Mouse (Mus musculus) forebrain, embryonic 11.5 days (tissue): ENCODE measurements around the gene Smok3c. TPM values are rescaled to one million over a fixed set of nuclear protein-coding genes. Genes with fewer than 3 reads are reported as not detected.

Experiments
- ATAC-seq: fragments of 200-750 bp; cut with Nextera tagmentation; replicated peaks from 2 replicates; pipeline ENCODE4 v1.8.0; 2017; ENCODE audit warnings: moderate TSS enrichment; ENCODE audit not compliant: low FRiP score
- DNase-seq: peaks from one replicate; pipeline ENCODE4 v3.0.0-alpha.2; 2017; ENCODE audit warnings: low spot score
- H3K27ac ChIP-seq: fragments of 300-500 bp; sonication (generic); 2 replicates; pipeline ENCODE4 v1.5.1; 2014; ENCODE audit warnings: low read depth, low read length
- H3K27me3 ChIP-seq: fragments of 300-500 bp; sonication (generic); 2 replicates; pipeline ENCODE4 v1.6.1; 2014; ENCODE audit warnings: mild to moderate bottlenecking, low read length, mixed read lengths; ENCODE audit not compliant: control insufficient read depth, insufficient read depth
- H3K36me3 ChIP-seq: fragments of 300-500 bp; sonication (generic); 2 replicates; pipeline ENCODE4 v1.6.1; 2014; ENCODE audit warnings: mild to moderate bottlenecking, low read length, moderate library complexity, mixed read lengths; ENCODE audit not compliant: control insufficient read depth, insufficient read depth
- H3K4me1 ChIP-seq: fragments of 300-500 bp; sonication (generic); replicated peaks from 2 replicates; pipeline ENCODE4 v1.6.1; 2014; ENCODE audit warnings: low read length, mixed read lengths; ENCODE audit not compliant: control insufficient read depth, insufficient read depth
- H3K4me2 ChIP-seq: fragments of 300-500 bp; sonication (generic); 2 replicates; pipeline ENCODE4 v1.6.1; 2014; ENCODE audit warnings: low read depth, mild to moderate bottlenecking, low read length, moderate library complexity, mixed read lengths; ENCODE audit not compliant: severe bottlenecking
- H3K4me3 ChIP-seq: fragments of 300-500 bp; sonication (generic); 2 replicates; pipeline ENCODE4 v1.5.1; 2014; ENCODE audit warnings: low read depth, low read length
- H3K9ac ChIP-seq: fragments of 300-500 bp; sonication (generic); 2 replicates; pipeline ENCODE4 v1.6.1; 2014; ENCODE audit warnings: low read length
- H3K9me3 ChIP-seq: fragments of 300-500 bp; sonication (generic); 2 replicates; pipeline ENCODE4 v1.6.1; 2016; ENCODE audit warnings: low read length, mixed read lengths; ENCODE audit not compliant: control insufficient read depth
- WGBS: fragments of 180-500 bp; shearing (Covaris S2); extraction: QIAGEN DNeasy Blood & Tissue Kit; methylation state at CpG from one replicate; pipeline ENCODE4 v1.1.7; 2014; 5-methylcytosine and 5-hydroxymethylcytosine counted together
- polyA plus RNA-seq: library from polyadenylated mRNA; unstranded; fragments of >200 nt; fragmentation: Nextera tagmentation; extraction: Ambion mirVana; gene quantifications from 2 replicates; pipeline ENCODE4 v1.2.1, GENCODE M21; 2014

Smok3c gene
- polyA plus RNA-seq, 1 experiment from 2014 or later: not detected

GRCm38 (mm10) chr5:138076148-138076547 is 23.2 kb downstream of the Smok3c start:
- H3K4me2 ChIP-seq: no peak overlapping the region
- H3K9me3 ChIP-seq: no peaks in the 10 kb centered on the region
- no peak overlapping the region for H3K27ac ChIP-seq
- no peak for ATAC-seq
- DNase-seq: no peak
- H3K4me3 ChIP-seq: no peak overlapping the region
- H3K9ac ChIP-seq: no peak overlapping the region
- H3K4me1 ChIP-seq: no peaks in the 10 kb centered on the region
- H3K27me3 ChIP-seq: no peaks in the 10 kb centered on the region
- WGBS: 50% methylated on average over 2 of the region's 2 CpGs
- H3K36me3 ChIP-seq: no peaks in the 10 kb centered on the region

GRCm38 (mm10) chr5:138080456-138080855 is 27.5 kb downstream of the Smok3c start:
- WGBS: 88% methylated on average over 5 of the region's 5 CpGs
- no peak overlapping the region for H3K9ac ChIP-seq
- no peaks in the 10 kb centered on the region for H3K36me3 ChIP-seq
- ATAC-seq: no peak
- H3K27me3 ChIP-seq: no peaks in the 10 kb centered on the region
- no peak overlapping the region for H3K4me3 ChIP-seq
- H3K9me3 ChIP-seq: no peaks in the 10 kb centered on the region
- no peak for DNase-seq
- no peak overlapping the region for H3K4me2 ChIP-seq
- H3K4me1 ChIP-seq: no peaks in the 10 kb centered on the region
- H3K27ac ChIP-seq: no peak overlapping the region

- no peaks in the 10 kb centered on the region for H3K9me3 ChIP-seq
- 86% methylated on average over 9 of the region's 9 CpGs for WGBS
- H3K36me3 ChIP-seq: no peaks in the 10 kb centered on the region
- H3K27me3 ChIP-seq: no peaks in the 10 kb centered on the region
- DNase-seq (no peak), ATAC-seq (no peak)
- H3K27ac ChIP-seq: no peak overlapping the region
- no peak overlapping the region for H3K9ac ChIP-seq
- no peak overlapping the region for H3K4me2 ChIP-seq
- peaks cover 2% of the 10 kb centered on the region; the same call in 1 of the 2 replicates for H3K4me1 ChIP-seq
- H3K4me3 ChIP-seq: no peak overlapping the region
Measured at GRCm38 (mm10) chr5:138081446-138081845, 28.5 kb downstream of the Smok3c start.

- Histone ChIP-seq H3K36me3 (no peaks in the 10 kb centered on the region; the same call in 1 of the 2 replicates), H3K4me1 (peaks cover 4% of the 10 kb centered on the region; the same call in 1 of the 2 replicates), H3K27ac (no peak overlapping the region), H3K27me3 (no peaks in the 10 kb centered on the region), H3K4me3 (no peak overlapping the region), H3K9ac (no peak overlapping the region), H3K4me2 (no peak overlapping the region), H3K9me3 (no peaks in the 10 kb centered on the region)
- DNase-seq (no peak), ATAC-seq (no peak)
- 71% methylated on average over 2 of the region's 2 CpGs for WGBS
Measured at GRCm38 (mm10) chr5:138083318-138083900, 30.4 kb downstream of the Smok3c start.

- no peak for ATAC-seq
- 89% methylated on average over 2 of the region's 2 CpGs for WGBS
Measured at GRCm38 (mm10) chr5:138083936-138084335, 30.9 kb downstream of the Smok3c start.

GRCm38 (mm10) chr5:138084507-138084906 is 31.5 kb downstream of the Smok3c start:
- H3K27ac ChIP-seq: no peak overlapping the region
- H3K4me3 ChIP-seq: peak overlapping the region; percentile 94
- no peaks in the 10 kb centered on the region; the same call in 1 of the 2 replicates for H3K36me3 ChIP-seq
- peak overlapping the region; percentile 99 for H3K9ac ChIP-seq
- DNase-seq (no peak), ATAC-seq (peak; percentile 25; the same call in 1 of the 2 replicates)
- H3K27me3 ChIP-seq: no peaks in the 10 kb centered on the region
- peaks cover 4% of the 10 kb centered on the region; the same call in 1 of the 2 replicates for H3K4me1 ChIP-seq
- no peaks in the 10 kb centered on the region for H3K9me3 ChIP-seq
- 70% methylated on average over 2 of the region's 2 CpGs for WGBS
- peak overlapping the region; percentile 24; the same call in 1 of the 2 replicates for H3K4me2 ChIP-seq

More at GRCm38 (mm10) chr5:138083936-138084335, 30.9 kb downstream of the Smok3c start:
- Histone ChIP-seq H3K4me3 (no peak overlapping the region), H3K36me3 (no peaks in the 10 kb centered on the region; the same call in 1 of the 2 replicates), H3K4me2 (no peak overlapping the region), H3K4me1 (peaks cover 4% of the 10 kb centered on the region; the same call in 1 of the 2 replicates), H3K9me3 (no peaks in the 10 kb centered on the region), H3K27me3 (no peaks in the 10 kb centered on the region), H3K27ac (no peak overlapping the region), H3K9ac (no peak overlapping the region)
- DNase-seq: no peak

- under 1% methylated on average over 27 of the region's 27 CpGs for WGBS
- ATAC-seq: peak; percentile 94
- no peaks in the 10 kb centered on the region; the same call in 1 of the 2 replicates for H3K36me3 ChIP-seq
- H3K9me3 ChIP-seq: no peaks in the 10 kb centered on the region
- peaks cover 4% of the 10 kb centered on the region; the same call in 1 of the 2 replicates for H3K4me1 ChIP-seq
- H3K27me3 ChIP-seq: no peaks in the 10 kb centered on the region
- H3K9ac ChIP-seq: peak within 1 kb of the TSS; percentile 99
- peak within 1 kb of the TSS; percentile 66 for H3K27ac ChIP-seq
- peak within 1 kb of the TSS; percentile 94 for H3K4me3 ChIP-seq
- H3K4me2 ChIP-seq: peak within 1 kb of the TSS; percentile 70
- peak; percentile 86 for DNase-seq
Measured at GRCm38 (mm10) chr5:138084996-138085395, 32.0 kb downstream of the Smok3c start, which contains the start of gene Zkscan1. Gene Zkscan1, plus strand, starts transcription at chr5:138085084.

GRCm38 (mm10) chr5:138085421-138085911 is 32.5 kb downstream of the Smok3c start:
- Histone ChIP-seq H3K27ac (peak overlapping the region; percentile 66), H3K4me1 (peaks cover 4% of the 10 kb centered on the region; the same call in 1 of the 2 replicates), H3K36me3 (no peaks in the 10 kb centered on the region; the same call in 1 of the 2 replicates), H3K9me3 (no peaks in the 10 kb centered on the region), H3K9ac (peak overlapping the region; percentile 99), H3K27me3 (no peaks in the 10 kb centered on the region), H3K4me3 (peak overlapping the region; percentile 94), H3K4me2 (peak overlapping the region; percentile 70)
- ATAC-seq (0 out of 2 replicates have a peak, but pooled peaks have one; percentile 8), DNase-seq (no peak)
- WGBS: under 1% methylated on average over 18 of the region's 18 CpGs
